Mouse (Mus musculus) retina, embryonic 14.5 days (tissue): Measurements from ENCODE around the gene Plekhh1.
A peak's percentile ranks its signal among the peaks of the same experiment; 100 is the strongest.
"Not testable (repeated sequence)": the region's sequence is repeated elsewhere in the genome, so short reads cannot be mapped to it uniquely, and the experiment has no call there.

Experiments
- DNase-seq: peaks from one replicate; pipeline ENCODE4 v3.0.0-alpha.2; 2015; ENCODE audit warnings: low spot score

Plekhh1 gene

GRCm38 (mm10) chr12:79028911-79029861 is at the start of gene Plekhh1:
Gene Plekhh1 (plus strand): TSS chr12:79029163.
- DNase-seq = peak; percentile 77

- DNase-seq = no peak
Observed at GRCm38 (mm10) chr12:78980683-78981091, 48.3 kb upstream of the Plekhh1 start.

GRCm38 (mm10) chr12:78981131-78981530 is 47.8 kb upstream of the Plekhh1 start:
- DNase-seq = no peak

- DNase-seq = no peak
Observed at GRCm38 (mm10) chr12:78981938-78982825, 46.8 kb upstream of the Plekhh1 start.

GRCm38 (mm10) chr12:78983296-78984034 is 45.5 kb upstream of the Plekhh1 start:
- no peak for DNase-seq

DNA sequence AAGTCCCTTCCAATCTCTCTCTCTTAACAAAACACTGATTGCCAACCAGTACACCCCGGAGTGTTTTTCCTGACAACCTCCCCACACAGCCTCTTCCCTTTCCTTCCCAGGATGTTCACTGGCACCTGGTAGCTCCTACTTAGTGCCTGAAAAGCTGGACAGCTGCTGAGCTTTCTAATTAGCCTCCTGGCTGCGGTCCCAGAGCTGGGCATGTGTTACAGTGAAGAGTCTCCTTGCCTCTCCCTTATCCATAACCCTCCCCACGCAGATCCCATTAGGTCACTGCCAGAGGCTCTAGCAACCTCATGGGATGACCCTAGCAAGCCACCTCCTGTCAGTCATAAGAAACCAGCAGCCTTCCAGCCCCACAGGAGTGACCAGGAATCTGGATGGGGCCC is 44.9 kb upstream of the Plekhh1 start:
- peak; percentile 27 for DNase-seq

GRCm38 (mm10) chr12:78987581-78988081 is 41.3 kb upstream of the Plekhh1 start:
- DNase-seq = peak; percentile 39

DNA sequence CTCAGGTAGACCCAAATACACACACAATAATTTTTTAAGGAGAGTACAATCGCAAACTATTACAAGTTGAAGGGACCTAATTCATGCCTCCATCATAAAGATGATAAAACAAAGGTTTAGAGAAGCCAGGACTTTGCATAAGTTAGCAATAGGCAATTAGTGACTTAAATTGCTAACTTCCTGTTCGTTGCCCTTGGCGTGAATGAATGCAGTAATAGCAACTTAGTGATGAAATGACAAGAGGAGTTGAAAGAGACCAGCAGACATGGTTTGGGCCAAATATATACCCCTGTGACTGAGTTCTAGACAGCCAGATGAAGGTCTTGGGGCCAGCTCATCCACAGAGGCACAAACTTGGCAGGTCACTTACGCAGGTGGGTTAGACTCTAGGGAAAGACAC is 32.7 kb upstream of the Plekhh1 start:
- no peak for DNase-seq

DNA sequence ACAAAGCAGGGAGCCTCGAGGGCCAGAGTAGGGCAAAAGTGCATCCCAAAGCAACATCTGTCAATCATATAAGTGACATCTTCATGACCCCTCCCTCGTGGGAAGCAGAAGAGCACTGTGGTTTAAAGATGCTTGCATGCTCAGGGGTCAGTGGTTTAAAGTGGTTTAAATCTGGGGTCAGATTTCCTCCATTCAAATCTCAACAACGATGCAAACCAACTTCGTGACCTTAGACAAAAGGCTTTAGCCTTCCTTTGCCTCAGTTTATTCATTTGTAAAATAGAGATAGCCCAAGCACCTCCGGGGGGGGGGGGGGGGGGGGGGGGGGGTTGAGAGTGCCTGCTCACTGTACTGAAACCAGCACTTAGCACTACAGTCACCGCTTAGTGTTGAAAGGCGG is 32.3 kb upstream of the Plekhh1 start:
- no peak for DNase-seq

DNA sequence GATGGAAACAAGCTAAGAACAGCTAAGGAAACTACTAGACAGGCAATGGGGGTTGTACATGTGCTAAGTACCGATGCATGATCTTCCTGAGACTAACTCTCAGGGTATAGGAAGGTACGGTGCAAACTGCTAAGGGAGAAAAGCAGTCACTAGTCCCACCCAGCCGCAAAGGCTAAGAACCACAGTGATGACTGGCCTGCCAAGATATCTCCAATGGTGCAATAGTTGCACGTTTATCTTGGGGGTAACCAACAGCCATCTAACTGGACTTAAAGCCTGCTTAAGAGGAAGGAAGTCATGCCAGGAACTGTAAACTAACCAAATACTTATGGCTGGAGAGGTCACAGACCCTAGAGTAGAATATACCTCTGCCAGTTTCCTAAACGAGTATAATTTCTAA is 26.6 kb upstream of the Plekhh1 start:
- DNase-seq = no peak

- no peak for DNase-seq
Observed at GRCm38 (mm10) chr12:79002978-79003377, 26.0 kb upstream of the Plekhh1 start.

DNA sequence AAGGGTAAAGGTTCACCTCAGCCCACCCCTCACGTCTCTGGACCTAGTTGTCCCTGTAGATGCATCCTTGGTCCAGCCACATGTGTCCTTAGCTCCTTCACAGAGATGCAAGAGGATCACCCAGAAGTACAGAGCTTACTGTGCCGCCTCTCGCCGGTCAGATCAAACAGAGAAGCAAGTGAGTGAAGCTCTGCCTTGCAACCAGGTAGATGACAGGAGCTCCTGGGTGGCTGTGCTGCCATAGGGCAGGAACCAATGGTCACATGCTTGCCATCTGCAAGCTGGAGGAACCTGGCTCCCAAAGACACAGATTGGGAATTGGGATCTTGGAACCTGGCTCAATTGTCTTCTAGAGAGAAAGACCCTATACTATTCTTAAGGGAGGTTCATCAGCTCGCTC is 23.5 kb upstream of the Plekhh1 start:
- no peak for DNase-seq

DNA sequence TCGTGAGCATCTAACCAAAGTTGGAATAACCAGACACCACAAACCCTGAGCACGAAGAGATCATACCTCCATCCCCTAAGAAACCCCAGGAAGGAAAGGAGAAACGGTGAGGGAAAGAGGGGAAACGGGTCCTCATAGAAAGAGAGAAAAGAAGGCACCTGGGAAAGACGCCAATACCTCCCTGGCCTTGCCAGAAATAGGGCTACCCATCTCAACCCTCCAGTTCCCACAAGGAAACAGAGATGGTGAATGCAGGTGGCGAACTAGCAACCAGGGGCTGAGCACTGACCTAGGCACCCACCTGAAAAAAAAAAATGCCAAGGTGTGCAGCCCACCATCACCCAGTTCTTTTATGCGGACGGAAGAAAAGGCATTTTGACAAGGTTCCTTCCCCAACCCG is 22.9 kb upstream of the Plekhh1 start:
- DNase-seq = no peak

DNA sequence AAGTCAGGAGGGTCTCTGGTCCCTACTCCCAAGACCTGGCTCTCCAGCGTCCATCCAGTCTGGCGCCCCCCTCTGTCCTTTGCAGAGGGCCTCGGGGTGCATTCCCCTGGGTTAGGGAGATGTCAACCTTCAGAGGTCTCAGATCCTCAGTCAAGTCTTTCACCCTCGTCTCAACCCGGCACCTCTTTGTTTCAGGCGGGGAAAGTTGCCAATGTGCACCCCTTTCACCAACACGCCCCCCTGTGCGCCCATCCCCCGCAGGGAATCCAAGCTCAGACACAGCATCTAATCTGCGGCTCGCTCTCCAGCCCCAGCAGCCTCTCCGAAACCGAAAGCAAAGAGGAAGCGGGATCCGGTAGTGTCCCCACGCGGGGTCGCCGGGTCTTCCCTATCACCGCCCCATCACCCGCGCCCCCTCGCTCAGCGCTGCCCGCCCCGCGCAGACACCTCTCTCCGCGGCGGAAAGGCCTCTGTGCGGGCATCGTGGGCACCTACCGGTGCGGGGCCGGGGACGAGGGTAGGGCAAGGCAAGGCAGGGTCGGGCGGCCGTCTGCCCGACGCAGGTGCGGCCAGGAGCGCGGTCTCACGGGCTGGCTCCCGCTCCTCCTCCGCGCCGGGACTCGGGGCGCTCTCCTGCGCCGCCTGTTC is 22.4 kb upstream of the Plekhh1 start:
- peak; percentile 66 for DNase-seq

DNA sequence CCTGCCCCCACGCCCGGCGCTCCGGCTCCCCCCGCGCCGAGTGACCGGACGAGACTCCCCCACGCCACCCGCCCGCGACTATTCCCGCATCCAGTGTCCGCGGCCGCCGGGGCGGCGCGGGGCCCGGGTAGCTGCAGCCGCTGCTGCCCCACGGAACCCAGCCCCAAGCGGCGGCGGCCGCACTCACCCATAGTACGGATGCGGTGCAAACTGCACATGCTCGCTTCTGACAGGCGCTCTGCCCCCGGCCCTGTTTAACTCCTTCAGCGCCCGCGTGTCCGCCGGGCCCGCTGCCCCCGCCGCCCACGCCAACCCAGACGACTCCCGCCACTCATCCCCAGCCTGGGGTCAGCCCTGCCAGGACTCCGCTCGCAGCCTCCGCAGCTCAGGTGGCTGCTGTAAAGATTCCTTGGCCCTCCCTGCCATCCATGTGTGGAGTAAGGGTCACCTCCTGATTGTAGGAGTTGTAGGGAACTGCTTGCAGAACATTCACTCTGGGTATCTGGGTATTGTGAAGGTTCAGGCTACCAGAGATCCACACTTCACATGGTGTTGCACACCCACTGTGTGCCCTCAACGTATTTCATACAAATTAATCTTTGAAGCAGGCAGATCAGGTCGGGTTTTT is 21.7 kb upstream of the Plekhh1 start, which contains the start of gene Tmem229b:
Gene Tmem229b (minus strand): TSS at position 502 of the 628 bp plus-strand sequence.
- peak; percentile 72 for DNase-seq

GRCm38 (mm10) chr12:79010569-79010968 is 18.4 kb upstream of the Plekhh1 start:
- DNase-seq = peak; percentile 12

DNA sequence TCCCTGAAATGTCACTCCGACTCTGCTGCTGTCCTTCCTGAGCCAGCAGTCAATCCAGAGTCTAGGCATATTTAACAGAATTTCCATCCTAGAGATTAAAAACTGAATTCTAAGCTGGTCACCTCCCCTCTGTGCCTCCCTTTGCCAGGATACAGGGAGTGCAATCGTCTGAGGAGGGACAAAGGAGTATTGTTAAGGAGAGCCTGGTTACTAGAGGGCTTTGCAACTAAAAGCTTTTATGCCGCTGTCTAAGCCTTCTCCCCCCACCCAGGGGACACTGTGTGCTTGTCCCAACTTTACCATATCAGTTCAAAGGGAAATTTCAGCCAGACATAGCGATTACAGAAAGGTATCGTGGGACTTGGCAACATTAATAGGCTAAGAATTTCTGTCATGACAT is 12.9 kb upstream of the Plekhh1 start:
- DNase-seq = peak; percentile 16

- no peak for DNase-seq
Observed at GRCm38 (mm10) chr12:79017994-79018399, 11.0 kb upstream of the Plekhh1 start.

DNA sequence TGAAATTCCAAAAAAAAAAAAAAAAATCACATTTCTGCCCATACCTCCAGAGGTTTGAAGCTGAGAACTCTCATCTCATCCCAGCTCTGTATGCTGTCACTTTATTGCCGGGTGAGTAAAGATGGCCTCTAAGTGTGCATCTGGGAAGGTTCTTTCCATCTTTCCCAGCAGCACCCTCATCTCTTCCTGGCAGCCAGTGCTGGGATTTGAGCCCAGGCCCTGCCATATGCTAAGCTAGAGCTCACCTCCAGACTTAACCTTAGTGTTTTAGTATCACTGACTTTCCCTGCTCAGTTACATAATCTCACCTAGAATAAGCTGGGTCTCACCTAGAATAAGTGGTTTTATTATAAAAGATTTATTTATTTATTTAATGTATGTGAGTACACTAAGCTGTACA is 7.1 kb upstream of the Plekhh1 start:
- no peak for DNase-seq

DNA sequence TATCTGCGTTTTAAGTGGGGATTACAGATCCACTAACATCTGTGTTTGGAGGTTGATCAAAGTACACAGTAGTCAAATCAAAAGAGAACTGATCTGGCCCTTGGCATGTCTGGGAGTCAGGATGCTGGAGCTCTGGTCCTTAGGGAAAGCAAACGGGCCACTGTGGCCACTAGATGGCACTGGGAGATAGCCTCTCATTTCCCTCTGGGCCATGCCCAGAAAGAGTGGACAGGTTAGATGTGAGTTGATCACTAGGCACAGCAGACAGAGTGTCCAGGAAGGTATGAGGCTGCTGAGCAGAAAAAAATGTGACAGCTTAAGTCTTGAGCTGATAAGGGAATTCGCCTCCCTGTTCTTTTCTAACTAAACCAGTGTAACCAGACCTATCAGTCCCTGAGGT is 6.1 kb upstream of the Plekhh1 start:
- DNase-seq = peak; percentile 84

- DNase-seq = not testable (repeated sequence)
Observed at GRCm38 (mm10) chr12:79027526-79027925, 1.4 kb upstream of the Plekhh1 start.
